Mouse (Mus musculus): ENCODE measurements around the gene Ociad2. TPM values are rescaled to one million over a fixed set of nuclear protein-coding genes. Genes with fewer than 3 reads are reported as not detected.
"Not testable (repeated sequence)": the region's sequence is repeated elsewhere in the genome, so short reads cannot be mapped to it uniquely, and the experiment has no call there.

The Ociad2 gene
- polyA plus RNA-seq, 1 experiment from 2014 or later: 23.0 TPM

DNA sequence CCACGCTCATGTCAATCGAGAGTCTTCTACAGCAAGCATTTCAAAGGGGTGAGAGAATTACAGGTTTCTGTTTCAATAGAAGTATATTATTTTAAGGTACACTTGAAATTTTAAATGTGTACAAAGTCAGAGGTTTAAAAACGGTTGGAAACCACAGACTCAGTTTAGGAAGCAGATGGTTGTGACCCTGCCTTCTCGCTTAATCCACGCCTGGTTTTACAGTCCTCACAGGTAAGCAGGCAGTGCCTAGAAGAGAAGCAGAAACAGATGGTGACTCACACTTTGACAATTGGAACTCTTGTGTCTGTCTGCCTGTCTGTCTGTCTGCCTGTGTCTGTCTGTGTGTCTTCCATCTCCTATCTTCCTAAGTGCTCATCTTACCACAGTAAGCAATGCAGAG is 17.2 kb downstream of the Ociad2 start:
- WGBS: 76% methylated on average over 5 of the region's 5 CpGs
- no peak for ATAC-seq (replicated peaks; ENCODE audit: insufficient number of reproducible peaks, insufficient read depth, low FRiP score, low read depth)
- Histone ChIP-seq H3K4me2 (no peak overlapping the region), H3K27me3 (no peaks in the 10 kb centered on the region), H3K4me3 (no peak overlapping the region), H3K9ac (no peak overlapping the region), H3K9me3 (replicated peaks) (no peaks in the 10 kb centered on the region), H3K27ac (no peak overlapping the region), H3K36me3 (no peaks in the 10 kb centered on the region), H3K4me1 (replicated peaks) (no peaks in the 10 kb centered on the region)

DNA sequence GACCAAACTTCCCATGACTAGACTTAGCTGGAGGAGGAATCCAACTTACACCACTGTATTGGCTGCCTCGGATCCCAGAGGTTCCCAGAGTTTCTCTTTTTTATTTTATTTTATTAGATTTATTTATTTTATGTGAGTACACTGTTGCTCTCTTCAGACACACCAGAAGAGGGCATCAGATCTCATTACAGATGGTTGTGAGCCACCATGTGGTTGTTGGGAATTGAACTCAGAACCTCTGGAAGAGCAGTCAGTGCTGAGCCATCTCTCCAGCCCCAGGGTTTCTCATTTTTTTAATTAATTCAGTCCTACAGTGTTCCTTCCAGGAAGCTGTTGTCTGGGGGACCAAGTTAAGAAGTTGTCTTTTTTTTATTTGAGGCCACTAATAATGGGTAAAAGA is 18.1 kb downstream of the Ociad2 start:
- not testable (repeated sequence) for H3K9me3 ChIP-seq (replicated peaks); H3K27me3 ChIP-seq; H3K9ac ChIP-seq; H3K27ac ChIP-seq; H3K4me1 ChIP-seq (replicated peaks); H3K4me3 ChIP-seq; H3K36me3 ChIP-seq; H3K4me2 ChIP-seq; ATAC-seq (replicated peaks; ENCODE audit: insufficient number of reproducible peaks, insufficient read depth, low FRiP score, low read depth)
- 95% methylated on average over 1 of the region's 1 CpGs for WGBS

DNA sequence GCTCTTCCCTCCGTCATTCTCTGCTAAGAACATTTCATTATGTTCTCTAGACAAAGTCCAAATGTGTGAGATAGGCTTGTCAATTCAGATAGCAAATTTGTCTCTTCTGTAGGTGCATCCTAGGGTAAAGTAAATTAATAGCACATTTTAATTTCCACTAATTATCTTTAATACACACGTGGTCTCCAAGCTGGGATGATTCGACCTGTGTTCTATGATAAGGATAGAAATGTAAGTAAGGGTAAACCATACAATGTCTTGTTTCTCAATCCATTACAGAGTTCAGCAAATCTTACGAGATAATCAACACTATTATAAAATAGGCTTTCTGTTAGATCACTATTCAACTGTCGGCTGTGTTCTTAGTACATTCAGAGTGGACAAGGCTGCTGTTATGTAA is 21.5 kb downstream of the Ociad2 start:
- 90% methylated on average over 5 of the region's 5 CpGs for WGBS
- no peaks in the 10 kb centered on the region for H3K9me3 ChIP-seq (replicated peaks)
- H3K27ac ChIP-seq: no peak overlapping the region
- H3K4me2 ChIP-seq: no peak overlapping the region
- ATAC-seq (replicated peaks; ENCODE audit: insufficient number of reproducible peaks, insufficient read depth, low FRiP score, low read depth): no peak
- peaks cover 15% of the 10 kb centered on the region for H3K4me1 ChIP-seq (replicated peaks)
- H3K9ac ChIP-seq: no peak overlapping the region
- no peaks in the 10 kb centered on the region for H3K27me3 ChIP-seq
- H3K36me3 ChIP-seq: peaks cover 13% of the 10 kb centered on the region
- H3K4me3 ChIP-seq: no peak overlapping the region

- Histone ChIP-seq H3K9ac (no peak overlapping the region), H3K27me3 (no peaks in the 10 kb centered on the region), H3K4me2 (no peak overlapping the region), H3K9me3 (replicated peaks) (no peaks in the 10 kb centered on the region), H3K27ac (no peak overlapping the region), H3K4me3 (no peak overlapping the region), H3K36me3 (peaks cover 46% of the 10 kb centered on the region), H3K4me1 (replicated peaks) (peaks cover 21% of the 10 kb centered on the region)
- ATAC-seq (replicated peaks; ENCODE audit: insufficient number of reproducible peaks, insufficient read depth, low FRiP score, low read depth): no peak
- whole genome bisulfite sequencing: 94% methylated on average over 2 of the region's 2 CpGs
Measured at GRCm38 (mm10) chr5:73314654-73315053, 26.2 kb downstream of the Ociad2 start.

- H3K4me3 ChIP-seq: no peak overlapping the region
- no peak overlapping the region for H3K4me2 ChIP-seq
- ATAC-seq (replicated peaks; ENCODE audit: insufficient number of reproducible peaks, insufficient read depth, low FRiP score, low read depth): no peak
- H3K4me1 ChIP-seq (replicated peaks): peaks cover 21% of the 10 kb centered on the region
- no peak overlapping the region for H3K27ac ChIP-seq
- 83% methylated on average over 10 of the region's 10 CpGs for WGBS
- no peaks in the 10 kb centered on the region for H3K9me3 ChIP-seq (replicated peaks)
- no peak overlapping the region for H3K9ac ChIP-seq
- H3K36me3 ChIP-seq: peaks cover 54% of the 10 kb centered on the region
- H3K27me3 ChIP-seq: no peaks in the 10 kb centered on the region
Measured at GRCm38 (mm10) chr5:73313591-73313990, 27.2 kb downstream of the Ociad2 start.

DNA sequence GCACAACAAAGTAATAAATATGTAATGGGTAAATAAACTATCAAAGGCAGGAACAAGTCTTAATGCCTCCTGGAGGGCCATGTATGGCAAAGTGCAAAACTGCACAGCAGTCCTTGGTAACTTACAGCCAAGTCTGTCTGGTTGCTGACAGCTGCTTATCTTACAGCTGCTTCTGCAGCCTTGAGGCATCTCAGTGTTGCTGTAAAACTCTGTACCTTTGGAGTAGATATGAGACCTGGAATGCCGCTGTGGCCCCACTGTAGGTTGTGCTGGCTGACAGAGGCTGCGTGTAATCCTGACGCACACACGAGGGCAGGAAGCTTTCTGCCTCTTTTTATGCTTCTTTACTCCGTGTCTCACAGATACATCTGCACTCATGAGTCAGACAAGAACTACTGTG is 29.4 kb downstream of the Ociad2 start:
- H3K4me2 ChIP-seq: no peak overlapping the region
- WGBS: 36% methylated on average over 5 of the region's 5 CpGs
- peak overlapping the region; percentile 43 for H3K27ac ChIP-seq
- no peaks in the 10 kb centered on the region for H3K27me3 ChIP-seq
- no peaks in the 10 kb centered on the region for H3K9me3 ChIP-seq (replicated peaks)
- no peak overlapping the region for H3K4me3 ChIP-seq
- peaks cover 19% of the 10 kb centered on the region for H3K4me1 ChIP-seq (replicated peaks)
- no peak overlapping the region for H3K9ac ChIP-seq
- ATAC-seq (replicated peaks; ENCODE audit: insufficient number of reproducible peaks, insufficient read depth, low FRiP score, low read depth): 0 out of 2 replicates have a peak, but pooled peaks have one; percentile 18
- H3K36me3 ChIP-seq: peaks cover 73% of the 10 kb centered on the region

DNA sequence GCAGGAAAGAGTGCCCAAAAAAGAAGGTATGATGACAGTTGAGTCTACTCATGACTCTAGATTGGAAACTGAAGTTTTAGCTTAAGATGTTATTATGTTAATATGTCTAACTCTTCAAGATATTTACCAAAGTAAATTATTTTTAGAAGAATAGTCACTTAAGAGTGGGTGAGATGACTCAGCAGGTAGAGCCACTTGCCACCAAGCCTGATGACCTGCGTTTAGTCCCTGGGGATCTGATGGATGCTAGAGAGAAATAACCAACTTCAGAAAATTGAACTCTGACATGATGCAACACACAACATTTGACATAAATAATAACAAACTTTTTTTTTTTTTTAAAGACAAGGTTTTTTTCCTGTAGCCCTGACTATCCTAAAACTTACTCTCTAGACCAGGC is 30.4 kb downstream of the Ociad2 start:
- peaks cover 9% of the 10 kb centered on the region for H3K4me1 ChIP-seq (replicated peaks)
- no peaks in the 10 kb centered on the region for H3K27me3 ChIP-seq
- no peak overlapping the region for H3K27ac ChIP-seq
- no peak overlapping the region for H3K4me3 ChIP-seq
- WGBS: 87% methylated on average over 1 of the region's 1 CpGs
- H3K9ac ChIP-seq: no peak overlapping the region
- no peak for ATAC-seq (replicated peaks; ENCODE audit: insufficient number of reproducible peaks, insufficient read depth, low FRiP score, low read depth)
- H3K4me2 ChIP-seq: no peak overlapping the region
- no peaks in the 10 kb centered on the region for H3K9me3 ChIP-seq (replicated peaks)
- H3K36me3 ChIP-seq: peaks cover 76% of the 10 kb centered on the region

DNA sequence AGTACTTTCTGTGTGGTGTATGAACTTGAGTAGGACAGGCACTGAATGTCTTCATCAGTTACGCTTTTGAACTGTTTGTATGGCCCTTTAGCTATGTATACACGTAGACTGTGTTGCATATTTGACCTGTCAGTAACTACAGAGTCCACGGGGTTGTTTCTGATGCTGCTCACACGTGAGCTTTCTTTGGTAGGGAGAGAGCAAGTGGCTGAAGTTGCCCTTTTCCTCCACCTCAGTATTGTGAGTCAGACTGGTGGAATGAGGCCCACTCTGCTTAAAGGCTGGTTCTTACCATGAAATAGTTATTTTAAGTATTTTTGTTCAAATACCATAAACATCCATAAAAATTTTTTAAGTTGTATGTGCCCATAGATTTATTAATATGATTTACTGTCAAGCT is 31.3 kb downstream of the Ociad2 start:
- Histone ChIP-seq H3K27me3 (no peaks in the 10 kb centered on the region), H3K4me1 (replicated peaks) (peaks cover 7% of the 10 kb centered on the region), H3K4me3 (no peak overlapping the region), H3K4me2 (no peak overlapping the region), H3K27ac (no peak overlapping the region), H3K9me3 (replicated peaks) (no peaks in the 10 kb centered on the region), H3K36me3 (peaks cover 75% of the 10 kb centered on the region), H3K9ac (no peak overlapping the region)
- no peak for ATAC-seq (replicated peaks; ENCODE audit: insufficient number of reproducible peaks, insufficient read depth, low FRiP score, low read depth)
- 77% methylated on average over 4 of the region's 4 CpGs for WGBS

GRCm38 (mm10) chr5:73307297-73307696 is 33.5 kb downstream of the Ociad2 start:
- Histone ChIP-seq H3K27me3 (no peaks in the 10 kb centered on the region), H3K9me3 (replicated peaks) (no peaks in the 10 kb centered on the region), H3K4me1 (replicated peaks) (peaks cover 7% of the 10 kb centered on the region), H3K27ac (no peak overlapping the region), H3K4me2 (no peak overlapping the region), H3K36me3 (peaks cover 66% of the 10 kb centered on the region), H3K9ac (no peak overlapping the region), H3K4me3 (no peak overlapping the region)
- no peak for ATAC-seq (replicated peaks; ENCODE audit: insufficient number of reproducible peaks, insufficient read depth, low FRiP score, low read depth)
- 85% methylated on average over 3 of the region's 3 CpGs for WGBS

GRCm38 (mm10) chr5:73306486-73306885 is 34.3 kb downstream of the Ociad2 start:
- 95% methylated on average over 6 of the region's 6 CpGs for WGBS
- Histone ChIP-seq H3K27me3 (no peaks in the 10 kb centered on the region), H3K9ac (no peak overlapping the region), H3K4me3 (no peak overlapping the region), H3K4me2 (no peak overlapping the region), H3K27ac (no peak overlapping the region), H3K36me3 (peaks cover 72% of the 10 kb centered on the region), H3K9me3 (replicated peaks) (no peaks in the 10 kb centered on the region), H3K4me1 (replicated peaks) (peaks cover 5% of the 10 kb centered on the region)
- no peak for ATAC-seq (replicated peaks; ENCODE audit: insufficient number of reproducible peaks, insufficient read depth, low FRiP score, low read depth)

- Histone ChIP-seq H3K27me3 (no peaks in the 10 kb centered on the region), H3K4me2 (no peak overlapping the region), H3K36me3 (peaks cover 72% of the 10 kb centered on the region), H3K9me3 (replicated peaks) (no peaks in the 10 kb centered on the region), H3K4me3 (no peak overlapping the region), H3K27ac (no peak overlapping the region), H3K4me1 (replicated peaks) (no peaks in the 10 kb centered on the region), H3K9ac (no peak overlapping the region)
- WGBS: 74% methylated on average over 12 of the region's 12 CpGs
- no peak for ATAC-seq (replicated peaks; ENCODE audit: insufficient number of reproducible peaks, insufficient read depth, low FRiP score, low read depth)
Measured at GRCm38 (mm10) chr5:73304507-73304906, 36.3 kb downstream of the Ociad2 start.

GRCm38 (mm10) chr5:73301601-73302307 is 39.1 kb downstream of the Ociad2 start:
- Histone ChIP-seq H3K27ac (no peak overlapping the region), H3K4me3 (no peak overlapping the region), H3K9me3 (replicated peaks) (no peaks in the 10 kb centered on the region), H3K9ac (no peak overlapping the region), H3K4me2 (no peak overlapping the region), H3K4me1 (replicated peaks) (peaks cover 5% of the 10 kb centered on the region; the same call in 1 of the 2 replicates), H3K36me3 (peaks cover 64% of the 10 kb centered on the region), H3K27me3 (no peaks in the 10 kb centered on the region)
- ATAC-seq (replicated peaks; ENCODE audit: insufficient number of reproducible peaks, insufficient read depth, low FRiP score, low read depth): no peak
- 83% methylated on average over 7 of the region's 7 CpGs for WGBS

All from heart, embryonic 15.5 days (tissue).